ENCODE assay signal across 8 mouse cellular contexts in the genomic region with DNA sequence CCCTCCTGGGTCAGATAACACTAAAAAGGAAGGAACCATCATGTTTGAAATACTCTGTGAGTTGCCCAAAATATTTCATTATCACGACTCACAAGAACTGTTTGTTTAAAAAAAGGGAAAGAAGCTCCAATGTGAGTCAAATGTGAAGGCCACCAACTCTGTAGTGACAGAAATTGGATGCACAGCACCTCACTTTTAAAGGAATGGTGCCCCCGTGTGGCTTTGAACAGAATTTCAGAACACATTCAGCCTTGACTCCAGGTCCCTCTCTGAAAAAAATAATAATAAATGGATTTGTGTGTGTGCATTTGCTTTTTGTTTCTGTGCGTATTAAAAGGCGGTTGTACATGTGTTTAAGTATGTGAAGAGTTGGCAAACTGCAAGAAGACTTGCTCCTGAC.
DNase-seq lines count a peak whose midpoint lies in the region; ATAC-seq lines count a peak whose summit lies in the region.

No protein-coding gene starts in this region.

- no peak overlapping the region for H3K9ac ChIP-seq in kidney, embryonic 15.5 days

- DNase-seq in kidney, adult 8-10 months = peak; percentile 37 to 68
- DNase-seq in T-cell, adult 2 months (ENCODE audit: low spot score) = peak; percentile 27
- peak; percentile 21 to 68 for DNase-seq in heart, adult 9 months (ENCODE audit: low spot score in 2 of 2)
- peak; percentile 39 to 72 for DNase-seq in layer of hippocampus, adult 8-10 months (ENCODE audit: low spot score in 2 of 2)
- peak; percentile 62 for DNase-seq in lung, postnatal 25 days (ENCODE audit: low spot score)
- peak; percentile 78 for DNase-seq in right cerebral cortex, postnatal 4 days

- H3K9me3 ChIP-seq in kidney, embryonic 15.5 days (replicated peaks) = no peaks in the 10 kb centered on the region

- no peak overlapping the region for H3K4me3 ChIP-seq in kidney, embryonic 15.5 days (replicated peaks)

- H3K27me3 ChIP-seq in kidney, embryonic 15.5 days = no peaks in the 10 kb centered on the region

- H3K4me2 ChIP-seq in kidney, embryonic 15.5 days = no peak overlapping the region

- H3K27ac ChIP-seq in kidney, embryonic 15.5 days = no peak overlapping the region

- no peaks in the 10 kb centered on the region for H3K36me3 ChIP-seq in kidney, embryonic 15.5 days

- 21% methylated on average over 4 of the region's 4 CpGs for WGBS in kidney, embryonic 15.5 days

- no peak for ATAC-seq in kidney, embryonic 15.5 days (replicated peaks; ENCODE audit: low FRiP score)
- peak; percentile 41 for ATAC-seq in common myeloid progenitor, adult 5-6 weeks (replicated peaks; ENCODE audit: low read depth, poor library complexity, severe bottlenecking)

- H3K4me1 ChIP-seq in kidney, embryonic 15.5 days = no peaks in the 10 kb centered on the region

Comparison
In these comparisons a context has a peak if more than half of its experiments do, and no peak if none do; other contexts are left out.
1. DNase-seq: peak in every context shown above with its lines; median percentile 78 in right cerebral cortex, postnatal 4 days; 62 in lung, postnatal 25 days; 56 in layer of hippocampus, adult 8-10 months; 52 in kidney, adult 8-10 months; 44 in heart, adult 9 months; 27 in T-cell, adult 2 months.